Mouse (Mus musculus) intestine, embryonic 15.5 days (tissue): ENCODE data around the gene Mov10l1. TPM values are rescaled to one million over a fixed set of nuclear protein-coding genes. Genes with fewer than 3 reads are reported as not detected.
A peak's percentile ranks its signal among the peaks of the same experiment; 100 is the strongest.

ENCODE experiments used
- ATAC-seq: fragments of 200-750 bp; cut with Nextera tagmentation; 2 replicates; pipeline ENCODE4 v1.8.0; 2017; ENCODE audit warnings: moderate TSS enrichment, moderate library complexity
- H3K27ac ChIP-seq: fragments of 300-500 bp; sonication (generic); 2 replicates; pipeline ENCODE4 v1.5.1; 2015; ENCODE audit warnings: mild to moderate bottlenecking, inconsistent platforms
- H3K27me3 ChIP-seq: fragments of 300-500 bp; sonication (generic); replicated peaks from 2 replicates; pipeline ENCODE4 v1.6.1; 2015; ENCODE audit warnings: inconsistent platforms
- H3K36me3 ChIP-seq: fragments of 300-500 bp; sonication (generic); 2 replicates; pipeline ENCODE4 v1.6.1; 2015; ENCODE audit warnings: inconsistent platforms
- H3K4me1 ChIP-seq: fragments of 300-500 bp; sonication (generic); replicated peaks from 2 replicates; pipeline ENCODE4 v1.6.1; 2015; ENCODE audit warnings: inconsistent platforms
- H3K4me2 ChIP-seq: fragments of 300-500 bp; sonication (generic); replicated peaks from 2 replicates; pipeline ENCODE4 v1.6.1; 2015; ENCODE audit warnings: mild to moderate bottlenecking, inconsistent platforms
- H3K4me3 ChIP-seq: fragments of 300-500 bp; sonication (generic); replicated peaks from 2 replicates; pipeline ENCODE4 v1.5.1; 2015; ENCODE audit warnings: inconsistent platforms
- H3K9ac ChIP-seq: fragments of 300-500 bp; sonication (generic); 2 replicates; pipeline ENCODE4 v1.6.1; 2015; ENCODE audit warnings: inconsistent platforms
- H3K9me3 ChIP-seq: fragments of 300-500 bp; sonication (generic); 2 replicates; pipeline ENCODE4 v1.6.1; 2016; ENCODE audit warnings: inconsistent platforms
- WGBS: fragments of 180-500 bp; shearing (Covaris S2); methylation state at CpG from one replicate; pipeline ENCODE4 v1.1.7; 2015; 5-methylcytosine and 5-hydroxymethylcytosine counted together
- polyA plus RNA-seq: library from polyadenylated mRNA; unstranded; fragments of >200 nt; fragmentation: Nextera tagmentation; extraction: Ambion mirVana; gene quantifications from 2 replicates; pipeline ENCODE4 v1.2.1, GENCODE M21; 2015

Gene Mov10l1
- polyA plus RNA-seq, 1 experiment from 2014 or later: not detected

DNA sequence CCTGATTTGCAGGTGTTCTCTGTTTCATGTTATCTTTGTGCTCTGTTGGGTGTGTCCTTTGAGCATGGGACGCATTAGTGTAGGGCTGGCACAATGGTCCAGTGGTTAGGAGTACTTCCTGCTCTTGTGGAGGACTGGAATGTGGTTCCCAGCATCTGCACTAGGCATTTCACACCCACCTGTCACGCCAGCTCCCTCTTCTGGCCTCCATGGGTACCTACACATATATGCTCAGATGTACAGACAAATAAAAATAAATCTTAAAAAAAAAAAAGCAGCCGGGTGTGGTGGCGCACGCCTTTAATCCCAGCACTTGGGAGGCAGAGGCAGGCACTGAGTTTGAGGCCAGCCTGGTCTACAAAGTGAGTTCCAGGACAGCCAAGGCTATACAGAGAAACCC lies 61.7 kb downstream of the Mov10l1 start:
- no peak overlapping the region for H3K4me3 ChIP-seq
- H3K27ac ChIP-seq: no peak overlapping the region
- H3K9ac ChIP-seq: no peak overlapping the region
- WGBS: 76% methylated on average over 5 of the region's 5 CpGs
- H3K9me3 ChIP-seq: no peaks in the 10 kb centered on the region
- no peaks in the 10 kb centered on the region for H3K27me3 ChIP-seq
- H3K4me2 ChIP-seq: no peak overlapping the region
- no peaks in the 10 kb centered on the region for H3K36me3 ChIP-seq
- no peak for ATAC-seq
- H3K4me1 ChIP-seq: no peaks in the 10 kb centered on the region

- Histone ChIP-seq H3K36me3 (no peaks in the 10 kb centered on the region), H3K9ac (no peak overlapping the region), H3K4me1 (no peaks in the 10 kb centered on the region), H3K27me3 (no peaks in the 10 kb centered on the region), H3K9me3 (no peaks in the 10 kb centered on the region), H3K4me2 (no peak overlapping the region), H3K27ac (no peak overlapping the region), H3K4me3 (no peak overlapping the region)
- 75% methylated on average over 4 of the region's 4 CpGs for WGBS
- ATAC-seq: no peak
Measured at GRCm38 (mm10) chr15:89046356-89046755, 63.6 kb downstream of the Mov10l1 start.

GRCm38 (mm10) chr15:89054666-89055065 lies 72.0 kb downstream of the Mov10l1 start:
- H3K9ac ChIP-seq: no peak overlapping the region
- no peaks in the 10 kb centered on the region for H3K9me3 ChIP-seq
- no peak overlapping the region for H3K27ac ChIP-seq
- WGBS: 87% methylated on average over 7 of the region's 7 CpGs
- no peak overlapping the region for H3K4me2 ChIP-seq
- H3K4me1 ChIP-seq: no peaks in the 10 kb centered on the region
- peaks cover 11% of the 10 kb centered on the region for H3K27me3 ChIP-seq
- no peak overlapping the region for H3K4me3 ChIP-seq
- no peak for ATAC-seq
- H3K36me3 ChIP-seq: no peaks in the 10 kb centered on the region

DNA sequence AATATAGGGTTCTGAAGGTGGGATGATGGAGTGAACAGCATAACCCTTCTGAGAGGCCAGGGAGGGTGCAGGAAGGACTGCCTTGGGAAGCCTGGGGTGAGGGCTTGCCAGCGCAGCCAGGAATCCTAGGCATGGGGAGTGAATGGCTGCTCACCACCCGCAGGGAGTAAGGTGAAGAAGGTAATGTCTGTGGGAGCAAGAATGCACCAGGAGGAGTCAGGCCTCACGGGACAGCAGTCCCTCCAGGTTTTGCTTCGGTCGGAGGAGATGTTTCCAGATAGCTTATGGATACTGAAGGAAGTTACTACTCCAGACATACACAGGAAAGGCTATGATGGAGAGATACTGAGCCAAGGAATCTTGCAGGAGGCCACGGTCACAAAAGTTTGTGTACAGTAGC lies 76.0 kb downstream of the Mov10l1 start:
- 0 out of 2 replicates have a peak overlapping the region, but pooled peaks have one; percentile 97 for H3K4me2 ChIP-seq
- H3K27ac ChIP-seq: no peak overlapping the region
- peaks cover 27% of the 10 kb centered on the region for H3K27me3 ChIP-seq
- H3K4me1 ChIP-seq: no peaks in the 10 kb centered on the region; the same call in 1 of the 2 replicates
- no peak for ATAC-seq
- no peaks in the 10 kb centered on the region for H3K36me3 ChIP-seq
- H3K4me3 ChIP-seq: no peak overlapping the region
- no peak overlapping the region for H3K9ac ChIP-seq
- WGBS: 20% methylated on average over 6 of the region's 6 CpGs
- no peaks in the 10 kb centered on the region for H3K9me3 ChIP-seq

DNA sequence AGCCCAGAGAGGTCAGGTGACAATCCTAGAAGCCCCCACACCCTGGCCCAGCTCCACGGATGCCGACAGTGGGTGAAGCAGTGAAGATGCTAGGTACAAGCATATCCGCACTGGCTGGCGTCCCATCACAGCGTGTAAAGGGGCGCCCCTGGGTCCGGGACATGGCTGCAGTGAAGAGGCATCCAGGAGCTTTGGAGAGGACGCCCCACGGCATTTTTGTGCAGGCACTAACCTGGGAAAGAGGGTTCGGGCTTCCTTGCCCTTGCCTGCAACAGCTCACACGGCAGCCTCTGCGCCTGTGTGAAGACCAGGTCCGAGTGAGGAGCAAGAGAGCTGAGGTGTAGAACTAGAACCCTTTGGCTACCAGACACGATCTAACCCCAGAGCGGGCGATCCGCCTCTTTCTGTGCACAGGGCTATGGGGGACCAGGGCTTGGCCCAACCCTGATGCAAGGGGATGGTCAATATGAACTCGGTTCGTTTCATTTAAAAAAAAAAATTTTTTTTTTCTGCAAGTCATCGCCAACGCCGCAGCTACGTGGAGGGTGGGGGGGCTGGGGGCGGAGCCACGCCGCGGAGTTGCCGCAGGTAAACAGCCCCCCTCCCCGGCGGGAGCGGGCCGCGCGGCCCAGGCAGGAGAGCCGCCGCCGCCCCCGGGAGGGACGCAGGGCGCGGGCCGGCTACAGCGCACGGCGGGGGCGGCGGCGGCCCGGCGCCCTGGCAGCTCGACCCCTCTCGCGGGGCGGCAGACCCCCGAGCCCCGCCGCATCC lies 76.6 kb downstream of the Mov10l1 start, which contains the start of gene Panx2:
Panx2 (plus strand) TSS at position 574 of the 771 bp plus-strand sequence.
- no peaks in the 10 kb centered on the region for H3K9me3 ChIP-seq
- no peaks in the 10 kb centered on the region; the same call in 1 of the 2 replicates for H3K4me1 ChIP-seq
- peak within 1 kb of the TSS; percentile 54 for H3K9ac ChIP-seq
- H3K36me3 ChIP-seq: no peaks in the 10 kb centered on the region
- peaks cover 27% of the 10 kb centered on the region for H3K27me3 ChIP-seq
- peak; percentile 35; the same call in 1 of the 2 replicates for ATAC-seq
- 1% methylated on average over 49 of the region's 57 CpGs for WGBS
- H3K4me2 ChIP-seq: peak within 1 kb of the TSS; percentile 97
- H3K27ac ChIP-seq: no peak within 1 kb of the TSS
- peak within 1 kb of the TSS; percentile 57 for H3K4me3 ChIP-seq

DNA sequence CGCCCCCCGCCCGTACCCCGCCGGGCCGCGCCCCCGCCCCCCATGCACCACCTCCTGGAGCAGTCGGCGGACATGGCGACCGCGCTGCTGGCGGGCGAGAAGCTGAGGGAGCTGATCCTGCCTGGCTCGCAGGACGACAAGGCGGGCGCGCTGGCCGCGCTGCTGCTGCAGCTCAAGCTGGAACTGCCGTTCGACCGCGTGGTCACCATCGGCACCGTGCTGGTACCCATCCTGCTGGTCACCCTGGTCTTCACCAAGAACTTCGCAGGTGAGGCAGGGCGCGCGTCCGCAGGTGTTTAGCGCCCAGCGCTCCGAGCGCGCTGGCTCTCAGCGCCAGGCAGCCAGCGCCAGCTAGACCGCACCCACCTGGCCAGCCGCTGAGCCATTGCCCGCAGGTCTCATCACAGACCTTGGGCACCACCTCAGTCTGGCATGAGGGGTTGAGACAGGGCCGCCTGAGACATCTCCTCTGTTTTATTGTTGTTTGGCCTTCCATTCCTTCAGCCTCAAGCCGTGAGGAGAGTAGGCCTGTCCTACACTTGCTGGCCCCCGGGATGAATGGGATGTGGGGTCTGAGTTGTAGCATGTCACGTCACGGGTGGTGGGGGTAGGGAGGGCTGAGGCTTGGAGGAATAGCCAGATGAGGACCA lies 77.4 kb downstream of the Mov10l1 start:
- Histone ChIP-seq H3K4me2 (peak overlapping the region; percentile 97), H3K27ac (no peak overlapping the region), H3K36me3 (no peaks in the 10 kb centered on the region), H3K9ac (peak overlapping the region; percentile 54), H3K4me3 (peak overlapping the region; percentile 57), H3K9me3 (no peaks in the 10 kb centered on the region), H3K4me1 (no peaks in the 10 kb centered on the region; the same call in 1 of the 2 replicates), H3K27me3 (peaks cover 27% of the 10 kb centered on the region)
- WGBS: 3% methylated on average over 42 of the region's 48 CpGs
- peak; percentile 48 for ATAC-seq

- 86% methylated on average over 12 of the region's 12 CpGs for WGBS
- ATAC-seq: no peak
- H3K27me3 ChIP-seq: peaks cover 27% of the 10 kb centered on the region
Measured at GRCm38 (mm10) chr15:89060811-89061460, 78.2 kb downstream of the Mov10l1 start.

GRCm38 (mm10) chr15:89061761-89062517 lies 79.2 kb downstream of the Mov10l1 start:
- peaks cover 33% of the 10 kb centered on the region for H3K27me3 ChIP-seq
- ATAC-seq: no peak
- WGBS: 82% methylated on average over 6 of the region's 6 CpGs

More at GRCm38 (mm10) chr15:89060811-89061460, 78.2 kb downstream of the Mov10l1 start:
- Histone ChIP-seq H3K4me3 (0 out of 2 replicates have a peak overlapping the region, but pooled peaks have one; percentile 57), H3K27ac (no peak overlapping the region), H3K9ac (no peak overlapping the region), H3K9me3 (no peaks in the 10 kb centered on the region), H3K4me1 (no peaks in the 10 kb centered on the region; the same call in 1 of the 2 replicates), H3K36me3 (no peaks in the 10 kb centered on the region), H3K4me2 (peak overlapping the region; percentile 97; the same call in 1 of the 2 replicates)

DNA sequence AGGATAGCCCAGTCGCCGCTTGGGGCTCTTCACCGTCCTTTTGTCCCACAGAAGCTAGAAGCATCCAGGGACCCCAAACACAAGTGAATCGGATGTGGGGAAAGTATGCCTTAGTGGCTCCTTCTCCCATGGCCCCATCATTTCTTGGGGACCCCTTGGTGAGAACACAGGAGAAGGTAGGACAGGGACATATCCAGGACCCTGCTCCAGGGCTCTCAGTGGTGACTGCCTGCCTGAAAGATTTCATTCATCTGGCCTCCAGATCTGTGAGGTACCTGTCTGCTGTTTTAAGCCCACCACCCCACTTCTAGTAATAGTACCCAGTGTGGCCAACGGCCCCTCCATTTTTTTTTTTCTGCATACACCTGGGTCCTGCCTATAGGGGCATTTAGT lies 79.8 kb downstream of the Mov10l1 start:
- Histone ChIP-seq H3K4me2 (no peak overlapping the region), H3K4me3 (no peak overlapping the region), H3K27me3 (peaks cover 39% of the 10 kb centered on the region), H3K9ac (no peak overlapping the region), H3K27ac (no peak overlapping the region), H3K36me3 (no peaks in the 10 kb centered on the region), H3K9me3 (no peaks in the 10 kb centered on the region), H3K4me1 (peaks cover 1% of the 10 kb centered on the region; the same call in 1 of the 2 replicates)
- 86% methylated on average over 5 of the region's 5 CpGs for WGBS
- ATAC-seq: no peak

More at GRCm38 (mm10) chr15:89061761-89062517, 79.2 kb downstream of the Mov10l1 start:
- H3K4me2 ChIP-seq: no peak overlapping the region
- no peak overlapping the region for H3K27ac ChIP-seq
- no peaks in the 10 kb centered on the region; the same call in 1 of the 2 replicates for H3K4me1 ChIP-seq
- H3K9ac ChIP-seq: no peak overlapping the region
- no peaks in the 10 kb centered on the region for H3K36me3 ChIP-seq
- no peaks in the 10 kb centered on the region for H3K9me3 ChIP-seq
- H3K4me3 ChIP-seq: no peak overlapping the region

DNA sequence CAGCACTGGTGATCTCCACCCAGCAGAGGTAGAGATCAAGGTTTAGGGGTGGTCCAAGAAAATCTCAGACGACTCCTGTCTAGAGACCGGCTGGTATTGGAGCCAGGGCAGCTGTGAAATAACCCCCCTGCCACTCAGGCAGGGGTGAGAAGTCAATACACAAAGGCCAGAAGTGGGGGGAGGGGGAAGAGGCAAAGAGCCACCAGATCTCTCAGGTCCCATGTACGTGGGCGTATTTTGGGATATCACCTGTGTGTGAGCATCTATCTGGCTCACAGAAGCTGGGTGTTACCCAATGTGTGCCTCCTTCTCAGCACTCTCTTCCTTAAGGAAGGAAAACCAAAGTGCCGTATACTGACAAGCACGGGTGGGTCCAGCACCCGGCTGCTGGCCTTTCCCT lies 80.3 kb downstream of the Mov10l1 start:
- WGBS: 67% methylated on average over 7 of the region's 7 CpGs
- Histone ChIP-seq H3K4me2 (no peak overlapping the region), H3K4me3 (no peak overlapping the region), H3K27me3 (peaks cover 42% of the 10 kb centered on the region), H3K27ac (no peak overlapping the region), H3K9ac (no peak overlapping the region), H3K36me3 (no peaks in the 10 kb centered on the region), H3K4me1 (peaks cover 2% of the 10 kb centered on the region; the same call in 1 of the 2 replicates), H3K9me3 (no peaks in the 10 kb centered on the region)
- ATAC-seq: no peak

- Histone ChIP-seq H3K4me3 (no peak overlapping the region), H3K36me3 (no peaks in the 10 kb centered on the region), H3K4me1 (peaks cover 4% of the 10 kb centered on the region; the same call in 1 of the 2 replicates), H3K9me3 (no peaks in the 10 kb centered on the region), H3K9ac (no peak overlapping the region), H3K27me3 (peaks cover 47% of the 10 kb centered on the region), H3K4me2 (no peak overlapping the region), H3K27ac (no peak overlapping the region)
- no peak for ATAC-seq
- WGBS: 57% methylated on average over 6 of the region's 6 CpGs
Measured at GRCm38 (mm10) chr15:89063536-89063935, 80.8 kb downstream of the Mov10l1 start.
